Mouse (Mus musculus): ENCODE measurements around the gene Zap70. TPM values are rescaled to one million over a fixed set of nuclear protein-coding genes. Genes with fewer than 3 reads are reported as not detected.
A peak's percentile ranks its signal among the peaks of the same experiment; 100 is the strongest.
"Not testable (repeated sequence)": the region's sequence is repeated elsewhere in the genome, so short reads cannot be mapped to it uniquely, and the experiment has no call there.

Zap70 gene
- total RNA-seq, 2 experiments from 2014 or later, result 0.20 to 0.24 TPM

- no peak for DNase-seq
These were observed 19.2 kb downstream of the Zap70 start for GRCm38 (mm10) chr1:36780793-36781192.

GRCm38 (mm10) chr1:36782476-36782875 lies 20.9 kb downstream of the Zap70 start:
- peak; percentile 45 for DNase-seq

- DNase-seq, result peak; percentile 86
These were observed 23.0 kb downstream of the Zap70 start for GRCm38 (mm10) chr1:36784365-36785134.

- peak; percentile 37 for DNase-seq
These were observed 23.6 kb downstream of the Zap70 start for GRCm38 (mm10) chr1:36785238-36785641.

GRCm38 (mm10) chr1:36786377-36786776 lies 24.8 kb downstream of the Zap70 start:
- DNase-seq, result no peak

GRCm38 (mm10) chr1:36789416-36789815 lies 27.8 kb downstream of the Zap70 start:
- DNase-seq, result no peak

- peak; percentile 35 for DNase-seq
These were observed 35.1 kb downstream of the Zap70 start for GRCm38 (mm10) chr1:36796711-36797110.

GRCm38 (mm10) chr1:36797481-36797880 lies 35.9 kb downstream of the Zap70 start:
- DNase-seq, result no peak

- DNase-seq, result no peak
These were observed 38.9 kb downstream of the Zap70 start for GRCm38 (mm10) chr1:36800379-36801011.

- DNase-seq, result no peak
These were observed 42.7 kb downstream of the Zap70 start for GRCm38 (mm10) chr1:36804259-36804658.

- DNase-seq, result no peak
These were observed 43.2 kb downstream of the Zap70 start for GRCm38 (mm10) chr1:36804833-36805232.

- no peak for DNase-seq
These were observed 44.7 kb downstream of the Zap70 start for GRCm38 (mm10) chr1:36806181-36806905.

GRCm38 (mm10) chr1:36807086-36807485 lies 45.5 kb downstream of the Zap70 start:
- DNase-seq, result no peak

GRCm38 (mm10) chr1:36807782-36808565 lies 46.4 kb downstream of the Zap70 start:
- DNase-seq, result no peak

- no peak for DNase-seq
These were observed 50.2 kb downstream of the Zap70 start for GRCm38 (mm10) chr1:36811806-36812205.

- peak; percentile 28 for DNase-seq
These were observed 51.8 kb downstream of the Zap70 start for GRCm38 (mm10) chr1:36813415-36813814.

- DNase-seq, result no peak
These were observed 52.8 kb downstream of the Zap70 start for GRCm38 (mm10) chr1:36814271-36814903.

- no peak for DNase-seq
These were observed 53.6 kb downstream of the Zap70 start for GRCm38 (mm10) chr1:36815166-36815565.

GRCm38 (mm10) chr1:36821918-36822317 lies 60.3 kb downstream of the Zap70 start:
- DNase-seq, result not testable (repeated sequence)

GRCm38 (mm10) chr1:36824356-36824755 lies 62.8 kb downstream of the Zap70 start:
- no peak for DNase-seq

- DNase-seq, result no peak
These were observed 69.6 kb downstream of the Zap70 start for GRCm38 (mm10) chr1:36830913-36831866.
